Mouse (Mus musculus): ENCODE measurements around the gene Gatc.
"Not testable (repeated sequence)": the region's sequence is repeated elsewhere in the genome, so short reads cannot be mapped to it uniquely, and the experiment has no call there.

Gene Gatc

DNA sequence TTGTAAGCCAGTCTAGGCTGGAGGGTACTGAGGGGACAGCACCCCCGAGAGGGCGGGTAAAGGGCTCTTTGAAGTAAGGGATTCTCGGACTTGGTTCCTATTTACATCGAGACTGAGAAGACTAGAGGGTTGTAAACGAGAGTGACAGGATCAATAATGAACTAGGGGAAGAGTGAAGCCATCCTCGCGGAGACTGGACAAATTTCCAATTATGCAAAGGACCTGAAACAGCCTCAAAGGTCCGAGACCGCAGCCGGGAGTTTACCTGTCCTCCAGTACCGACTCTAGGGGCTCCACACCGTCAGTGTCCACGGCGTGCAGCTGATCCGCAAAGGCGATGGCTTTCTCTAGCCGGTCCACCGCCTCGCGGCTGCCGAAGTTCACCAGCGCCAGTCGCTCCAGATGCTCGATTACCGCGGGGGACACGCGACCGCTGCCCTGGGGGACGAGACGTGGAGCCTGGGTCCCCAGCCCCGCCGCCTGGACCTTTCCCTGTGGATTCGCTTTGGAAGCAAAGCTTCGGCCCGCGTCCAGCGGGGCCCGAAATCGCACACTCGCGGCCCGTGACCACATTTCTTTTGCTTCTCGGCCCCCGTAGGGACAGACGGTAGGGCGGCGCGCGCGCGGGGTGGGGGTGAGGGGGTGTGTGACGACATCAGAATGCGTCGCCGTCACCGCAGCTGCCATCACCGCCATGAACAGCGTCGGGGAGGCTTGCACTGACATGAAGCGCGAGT lies at the start of gene Gatc, which contains the start of gene Triap1:
Gatc (minus strand) TSS at position 602 of the 737 bp plus-strand sequence.
Triap1 (plus strand) TSS at position 649 of the 737 bp plus-strand sequence.
- peak; percentile 94 for DNase-seq

DNA sequence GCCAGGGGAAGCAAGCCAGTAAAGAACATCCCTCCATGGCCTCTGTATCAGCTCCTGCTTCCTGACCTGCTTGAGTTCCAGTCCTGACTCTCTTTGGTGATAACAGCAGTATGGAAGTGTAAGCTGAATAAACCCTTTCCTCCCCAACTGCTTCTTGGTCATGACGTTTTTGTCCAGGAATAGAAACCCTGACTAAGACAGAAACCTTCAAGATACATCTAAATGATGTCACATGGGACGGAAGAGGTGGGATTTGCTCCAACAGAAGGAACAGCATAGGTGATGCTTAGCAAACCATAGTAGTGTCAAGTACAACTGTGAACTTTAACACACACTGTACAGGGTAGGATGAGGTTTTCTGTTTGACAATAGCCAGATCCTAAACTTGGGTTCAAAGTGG lies 37.9 kb upstream of the Gatc start:
- DNase-seq = not testable (repeated sequence)

GRCm38 (mm10) chr5:115375436-115375835 lies 34.5 kb upstream of the Gatc start:
- no peak for DNase-seq

- no peak for DNase-seq
Measured at GRCm38 (mm10) chr5:115374204-115374820, 33.3 kb upstream of the Gatc start.

DNA sequence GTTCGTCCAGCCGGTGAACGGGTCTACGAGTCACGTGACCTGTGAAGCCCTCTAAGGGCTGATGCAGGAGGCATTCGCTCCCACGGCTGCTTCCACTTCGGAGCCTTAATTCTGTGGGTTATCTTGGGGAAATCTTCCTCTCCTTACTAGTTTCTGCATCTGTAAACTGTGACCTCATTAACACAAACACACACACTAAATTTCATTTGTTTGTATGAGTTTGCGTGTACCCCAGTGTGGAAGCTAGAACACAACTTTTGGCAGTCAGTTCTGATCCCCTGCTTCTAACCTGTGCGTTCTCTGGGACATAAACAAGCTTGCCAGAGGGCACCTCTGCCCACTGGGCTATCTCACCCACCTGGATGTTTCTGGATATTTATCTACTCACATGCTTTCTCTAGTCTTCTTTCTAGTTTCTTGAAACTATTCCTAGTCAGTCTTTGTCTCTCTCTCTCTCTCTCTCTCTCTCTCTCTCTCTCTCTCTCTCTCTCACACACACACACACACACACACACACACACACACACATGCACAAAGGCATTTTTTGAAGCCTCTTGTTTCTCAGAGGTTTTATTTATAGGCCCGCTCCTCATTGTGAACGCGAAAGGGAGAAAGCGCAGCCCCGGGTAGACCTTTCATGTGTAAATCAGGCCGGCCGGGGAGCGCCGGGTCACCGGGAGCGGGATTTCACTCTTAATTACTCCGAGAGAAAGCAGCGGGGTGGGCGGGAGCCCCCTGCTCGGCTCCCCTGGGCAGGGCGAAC lies 32.6 kb upstream of the Gatc start:
- peak; percentile 92 for DNase-seq

- DNase-seq = no peak
Measured at GRCm38 (mm10) chr5:115371736-115372135, 30.8 kb upstream of the Gatc start.

DNA sequence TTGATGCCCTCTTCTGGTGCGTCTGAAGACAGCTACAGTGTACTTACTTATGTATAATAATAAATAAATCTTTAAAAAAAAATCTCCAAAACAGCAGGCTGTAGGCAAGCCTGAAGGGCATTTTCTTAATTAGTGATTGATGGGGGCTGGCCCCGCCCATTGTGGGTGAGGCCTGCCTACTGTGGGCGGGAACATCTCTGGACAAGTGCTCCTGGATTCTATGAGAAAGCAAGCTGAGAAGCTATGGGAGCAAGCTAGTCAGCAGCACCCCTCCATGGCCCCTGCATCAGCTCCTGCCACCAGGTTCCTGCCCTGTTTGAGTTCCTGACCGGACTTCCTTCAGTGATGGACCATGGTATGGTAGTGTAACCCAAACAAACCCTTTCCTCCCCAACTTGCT lies 23.8 kb upstream of the Gatc start:
- no peak for DNase-seq

GRCm38 (mm10) chr5:115362819-115363714 lies 22.1 kb upstream of the Gatc start:
- DNase-seq = no peak

DNA sequence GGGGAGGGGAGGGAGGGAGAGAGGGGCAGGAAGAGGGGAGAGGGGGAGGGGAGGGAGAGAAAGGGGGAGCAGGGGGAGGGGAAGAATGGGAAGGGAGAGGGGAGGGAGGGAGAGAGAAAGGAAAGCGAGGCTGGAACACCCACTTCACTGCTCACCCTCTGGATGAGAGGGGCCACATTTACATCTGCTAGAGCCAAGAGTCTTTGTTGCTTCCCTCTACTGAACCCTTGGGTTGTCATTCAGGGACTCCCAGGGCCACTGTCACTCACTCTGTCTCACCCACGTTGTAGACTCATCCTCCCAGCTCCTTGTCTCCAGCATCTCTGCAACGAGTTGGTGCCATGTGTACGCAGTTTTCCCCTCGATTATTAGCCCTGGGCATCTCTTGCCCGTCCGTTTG lies 21.2 kb upstream of the Gatc start:
- DNase-seq = no peak

DNA sequence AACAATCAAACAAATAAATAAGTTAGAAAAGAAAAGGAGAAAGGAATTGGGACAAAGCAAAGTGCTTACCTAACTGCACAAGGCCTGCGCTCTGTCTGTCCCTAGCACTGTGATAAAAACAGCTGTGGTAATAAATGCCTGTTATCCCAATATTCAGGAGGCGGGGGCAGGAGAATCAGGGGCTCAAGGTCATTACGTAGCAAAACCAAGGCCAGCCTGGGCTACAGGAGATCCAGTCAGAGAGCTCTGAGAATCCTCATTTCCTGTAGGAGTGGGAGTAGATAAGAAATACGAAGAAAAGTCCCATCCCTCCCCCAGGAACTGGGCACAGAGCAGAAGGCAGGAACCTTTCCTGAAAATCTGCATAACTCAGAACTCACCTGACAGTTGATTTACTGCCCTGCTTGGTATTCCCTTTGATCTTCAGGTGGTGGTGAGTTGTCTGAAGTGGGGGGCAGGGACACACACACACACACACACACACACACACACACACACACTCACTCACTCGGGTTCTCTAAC lies 18.9 kb upstream of the Gatc start:
- no peak for DNase-seq

GRCm38 (mm10) chr5:115359438-115359837 lies 18.5 kb upstream of the Gatc start:
- no peak for DNase-seq

DNA sequence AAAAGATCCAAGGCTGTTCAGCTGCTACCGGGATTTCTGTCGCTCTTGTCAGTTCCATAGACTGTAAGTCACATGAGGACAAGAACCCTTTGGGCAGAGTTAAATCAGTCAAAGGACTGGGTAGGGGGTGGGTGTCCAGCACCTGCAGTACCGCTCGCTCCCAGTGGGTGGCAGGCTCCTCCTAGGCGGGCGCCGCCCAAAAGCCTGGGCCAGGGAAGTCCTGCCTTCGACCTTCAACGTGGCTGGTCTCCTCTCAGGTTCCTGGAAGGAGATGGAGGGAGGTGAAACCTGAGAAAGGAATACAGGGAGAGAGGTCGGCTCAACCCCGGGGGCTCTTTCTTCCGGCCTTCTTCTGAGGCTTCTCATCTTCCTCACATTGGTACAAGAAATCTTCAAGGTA lies 17.9 kb upstream of the Gatc start:
- peak; percentile 91 for DNase-seq

- DNase-seq = no peak
Measured at GRCm38 (mm10) chr5:115355070-115355469, 14.1 kb upstream of the Gatc start.

DNA sequence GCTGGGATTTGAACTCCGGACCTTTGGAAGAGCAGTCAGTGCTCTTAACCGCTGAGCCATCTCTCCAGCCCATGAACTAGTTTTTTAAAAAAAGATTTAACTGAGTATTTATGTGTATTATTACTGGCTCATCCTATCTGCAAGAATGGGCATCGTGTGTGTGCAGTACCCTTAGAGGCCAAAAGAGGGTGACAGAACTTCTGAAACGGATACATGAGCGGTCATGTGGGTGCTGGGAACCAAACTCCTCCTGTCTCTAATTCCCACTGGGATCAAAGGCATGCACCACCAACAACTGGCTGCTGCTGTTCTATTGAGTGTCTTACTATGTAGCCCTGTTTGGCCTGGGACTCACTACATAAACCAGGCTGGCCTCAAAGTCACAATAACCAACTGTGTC lies 10.4 kb upstream of the Gatc start:
- no peak for DNase-seq

GRCm38 (mm10) chr5:115349225-115349555 lies 8.2 kb upstream of the Gatc start:
- DNase-seq = no peak

DNA sequence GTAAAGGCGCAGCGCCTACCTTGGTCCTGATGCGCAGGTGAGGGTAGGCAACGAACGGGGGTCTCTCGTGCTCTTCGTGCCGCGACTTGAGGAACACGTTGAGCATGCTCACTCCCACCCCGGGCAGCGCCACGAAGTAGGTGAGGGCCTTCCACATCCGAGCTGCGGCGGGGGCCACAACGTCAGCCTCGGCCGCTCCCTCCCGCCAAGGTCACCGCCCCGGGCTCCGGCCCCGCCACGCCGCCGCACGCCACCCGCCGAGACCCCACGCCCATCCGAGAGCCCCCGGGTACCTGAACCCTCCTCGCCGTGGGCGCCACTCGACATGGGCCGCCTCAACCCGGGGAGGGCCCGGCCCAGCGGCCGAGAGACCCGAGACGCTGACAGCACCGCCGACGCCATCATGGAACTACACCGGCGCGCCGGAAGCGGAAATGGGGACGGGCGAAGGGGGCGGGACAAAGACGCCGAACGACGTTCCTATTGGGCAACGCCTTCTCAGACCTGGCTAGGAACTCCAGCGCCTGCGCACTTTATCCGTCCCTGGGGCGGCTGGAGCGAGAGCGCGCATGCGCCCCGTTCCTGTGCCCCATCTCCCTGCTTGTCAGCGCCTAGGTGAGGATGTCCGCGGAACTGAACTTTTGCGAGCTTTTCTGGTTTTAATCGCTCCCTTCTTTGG lies 7.7 kb upstream of the Gatc start, which contains the start of gene Cox6a1:
Cox6a1 (minus strand) TSS at position 436 of the 679 bp plus-strand sequence.
- peak; percentile 99 for DNase-seq

DNA sequence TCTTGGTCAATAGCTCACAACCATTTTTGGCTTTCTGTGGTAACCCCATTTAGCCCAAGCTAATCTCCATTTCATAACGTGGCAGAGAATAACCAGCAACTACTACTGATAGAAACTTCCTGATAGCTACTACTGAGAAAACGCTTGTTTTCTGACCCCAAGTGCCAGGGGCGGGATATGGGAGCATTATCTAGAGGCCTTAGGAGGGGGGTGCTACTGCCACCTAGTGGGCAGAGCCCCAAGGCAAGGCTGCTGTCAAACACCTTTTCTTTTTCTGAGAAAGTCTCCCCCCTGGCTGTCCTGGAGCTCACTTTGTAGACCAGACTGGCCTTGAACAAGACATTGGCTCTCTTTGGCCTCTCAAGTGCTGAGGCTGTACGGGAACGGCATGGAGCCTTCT lies 6.6 kb upstream of the Gatc start:
- DNase-seq = peak; percentile 89

DNA sequence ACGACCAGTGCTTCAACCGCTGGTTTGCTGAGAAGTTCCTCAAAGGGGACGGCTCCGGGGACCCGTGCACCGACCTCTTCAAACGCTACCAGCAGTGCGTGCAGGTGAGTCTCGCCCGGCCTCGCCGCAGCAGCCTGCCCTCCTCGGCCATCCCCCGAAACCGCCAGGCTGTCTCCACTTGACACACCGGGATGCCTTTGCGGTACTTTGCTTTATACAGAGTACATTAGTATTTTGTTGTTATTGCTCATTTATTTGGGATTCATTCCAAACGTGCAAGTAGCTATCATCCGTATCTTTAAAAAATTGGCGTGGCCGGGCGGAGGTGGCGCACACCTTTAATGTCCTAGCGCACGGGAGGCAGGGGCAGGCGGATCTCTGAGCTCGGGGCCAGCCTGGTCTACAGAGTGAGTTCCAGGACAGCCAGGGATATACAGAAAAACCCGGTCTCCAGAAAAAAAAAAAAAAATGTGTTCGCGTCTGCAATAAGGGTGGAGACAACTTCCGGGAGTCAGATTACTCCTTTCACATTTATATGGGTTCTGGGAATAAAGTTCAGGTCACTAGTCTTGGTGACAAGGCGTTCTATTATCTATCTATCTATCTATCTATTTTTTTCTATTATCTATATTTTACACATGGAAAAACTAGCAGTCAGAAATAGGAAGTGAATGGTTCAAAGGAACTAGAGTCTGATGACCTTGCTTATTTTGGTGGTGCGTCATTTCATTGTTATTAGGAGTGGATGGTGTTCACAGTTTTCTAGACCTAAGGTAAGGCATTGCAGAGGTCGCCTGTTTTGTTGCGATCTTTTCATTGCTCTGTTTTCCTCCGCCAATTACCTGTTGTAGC lies 562 bp upstream of the Gatc start:
- no peak for DNase-seq

DNA sequence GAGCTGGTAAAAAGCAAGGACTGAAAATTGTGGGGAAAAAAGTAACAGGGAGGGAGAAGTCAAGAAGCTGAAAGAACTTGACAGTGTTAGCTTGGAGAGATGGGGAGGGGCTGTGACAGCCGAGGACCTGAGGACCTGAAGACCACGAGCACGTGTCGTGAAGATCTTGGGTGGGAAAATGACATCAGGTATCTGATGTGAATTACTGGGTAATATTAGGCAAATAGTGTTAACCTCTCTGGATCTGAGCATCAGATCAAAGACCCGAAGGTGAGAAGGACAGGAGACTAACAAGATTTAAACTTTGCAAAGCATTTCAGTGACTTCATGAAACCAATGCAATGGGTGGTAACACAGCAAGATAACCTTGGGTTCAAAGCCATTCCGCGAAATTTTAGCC lies 971 bp downstream of the Gatc start:
- DNase-seq = no peak

DNA sequence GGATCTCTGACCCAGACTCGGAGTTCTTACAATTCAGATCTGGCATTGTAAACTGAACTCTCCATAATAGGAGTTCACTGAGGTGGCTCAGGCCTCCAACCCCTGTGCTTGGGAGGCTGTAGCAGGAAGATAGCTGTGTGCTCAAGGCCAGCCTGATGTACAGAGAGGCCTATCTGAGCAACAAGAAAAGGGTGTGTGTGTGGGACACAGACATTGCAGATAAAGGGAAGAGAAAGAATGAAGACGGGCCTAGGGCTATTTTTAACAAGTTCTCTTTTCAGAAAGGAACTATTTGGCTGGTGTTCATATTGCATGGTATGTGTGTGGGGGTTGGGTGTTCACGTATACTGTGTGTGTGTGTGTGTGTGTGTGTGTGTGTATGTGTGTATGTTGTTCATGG lies 7.4 kb downstream of the Gatc start:
- no peak for DNase-seq

- DNase-seq = no peak
Measured at GRCm38 (mm10) chr5:115330955-115331354, 10.0 kb downstream of the Gatc start.

Data from embryo, embryonic 11 days (tissue).